ENCODE assay signal across 10 mouse cellular contexts in the genomic region with DNA sequence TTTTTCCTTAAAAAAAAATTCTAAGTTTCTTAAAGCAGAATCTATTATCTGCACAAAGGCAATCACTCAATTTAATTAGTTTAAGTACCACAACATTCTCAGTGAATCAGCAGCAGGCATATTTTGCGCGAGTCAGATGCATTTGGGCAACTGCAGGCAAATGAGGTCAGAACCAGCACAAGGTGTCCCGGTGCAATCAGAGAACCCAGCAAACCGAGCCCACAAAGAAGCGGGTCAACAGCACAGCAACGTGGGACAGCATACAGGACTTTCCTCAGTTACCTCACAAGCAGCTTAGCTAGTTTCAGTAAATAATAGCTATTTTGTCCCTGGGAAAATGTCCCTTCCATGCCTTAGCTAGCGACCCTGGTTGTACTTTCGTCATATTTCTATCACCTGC. TPM values are rescaled to one million over a fixed set of nuclear protein-coding genes. Genes with fewer than 3 reads are reported as not detected.
DNase-seq lines count a peak whose midpoint lies in the region; ATAC-seq and TF ChIP-seq lines count a peak whose summit lies in the region.
"Had no signal": no experiment of that assay in that cellular context is flagged by ENCODE, and none has a peak within 500 bp of the region (broad histone marks: within the 10 kb centered on the region; RNA-seq: fewer than 3 reads in every experiment).

No protein-coding gene starts in this region.

- intact Hi-C loops in heart, postnatal 36 days (cut with DNase I): loop anchor here (1.0 to 2.0 kb wide), 4 partner anchors 14 to 170 kb away; no protein-coding TSS in a partner anchor
- intact Hi-C loops in left cerebral cortex, postnatal 25 days (cut with DNase I): no loop called here

- H3K9ac ChIP-seq in lung, embryonic 16.5 days (ENCODE audit: low read length): peak overlapping the region; percentile 75
- H3K9ac ChIP-seq in heart, embryonic 14.5 days (ENCODE audit: low read length): peak overlapping the region; percentile 95

- no peaks in the 10 kb centered on the region for H3K27me3 ChIP-seq in lung, embryonic 16.5 days (ENCODE audit: control insufficient read depth, insufficient read depth, low read depth, low read length)
- H3K27me3 ChIP-seq in heart, embryonic 14.5 days (ENCODE audit: control insufficient read depth, insufficient read depth, low read length): no peaks in the 10 kb centered on the region
- H3K27me3 ChIP-seq in small intestine, adult 2 months (ENCODE audit: control insufficient read depth, insufficient read depth, low read length): no peaks in the 10 kb centered on the region; the same call in 1 of the 2 replicates

- H3K4me3 ChIP-seq in lung, embryonic 16.5 days (ENCODE audit: low read length): peak overlapping the region; percentile 56
- peak overlapping the region; percentile 58 to 64 for H3K4me3 ChIP-seq in heart, embryonic 14.5 days (ENCODE audit: control insufficient read depth in 1 of 2, insufficient read depth in 1 of 2, low read depth in 1 of 2, low read length in 2 of 2)
- H3K4me3 ChIP-seq in small intestine, adult 2 months (ENCODE audit: low read depth, low read length): peak overlapping the region; percentile 40

- no peak for ATAC-seq in lung, embryonic 16.5 days (ENCODE audit: low read depth)
- no peak for ATAC-seq in heart, embryonic 14.5 days (ENCODE audit: insufficient number of reproducible peaks, insufficient read depth, low FRiP score, low read depth)
- ATAC-seq: activated CD4-positive, CD25-positive, alpha-beta regulatory T cell, adult 4 months had no signal

- DNase-seq in heart, adult 11 months: peak; percentile 95
- no peak for DNase-seq in heart, postnatal 36 days
- DNase-seq in lung, postnatal 14 days: no peak
- DNase-seq in left cerebral cortex, postnatal 25 days (ENCODE audit: low spot score in 2 of 2): no peak
- DNase-seq in spleen, adult 18-20 months: no peak
- DNase-seq: thymus, adult 18-20 months had no signal

- peak overlapping the region; percentile 95 for H3K27ac ChIP-seq in lung, embryonic 16.5 days (ENCODE audit: low read length)
- H3K27ac ChIP-seq in heart, embryonic 14.5 days (replicated peaks in 1 of 2; ENCODE audit: control insufficient read depth in 1 of 2, insufficient read depth in 1 of 2, low read depth in 2 of 2, low read length in 2 of 2): peak overlapping the region; percentile 99
- H3K27ac ChIP-seq in small intestine, adult 2 months (ENCODE audit: insufficient read depth, low read depth, low read length): no peak overlapping the region

- peaks cover 30% of the 10 kb centered on the region for H3K4me1 ChIP-seq in lung, embryonic 16.5 days (replicated peaks; ENCODE audit: control insufficient read depth, insufficient read depth, low read length)
- peaks cover 9 to 37% of the 10 kb centered on the region in 2 experiments for H3K4me1 ChIP-seq in heart, embryonic 14.5 days (ENCODE audit: control insufficient read depth in 2 of 2, insufficient read depth in 2 of 2, low read length in 2 of 2)
- H3K4me1 ChIP-seq in small intestine, adult 2 months (ENCODE audit: control insufficient read depth, insufficient read depth, insufficient read length, low read length): no peaks in the 10 kb centered on the region

- H3K4me2 ChIP-seq in lung, embryonic 16.5 days (ENCODE audit: low read depth, low read length): peak overlapping the region; percentile 80
- H3K4me2 ChIP-seq in heart, embryonic 14.5 days (ENCODE audit: low read length): peak overlapping the region; percentile 67

- WGBS in lung, embryonic 16.5 days: 33% methylated on average over 8 of the region's 8 CpGs
- 9% methylated on average over 8 of the region's 8 CpGs for WGBS in heart, embryonic 14.5 days
- 50% methylated on average over 8 of the region's 8 CpGs for WGBS in small intestine, adult 2 months

- H3K36me3 ChIP-seq in lung, embryonic 16.5 days (ENCODE audit: control insufficient read depth, insufficient read depth, low read length): no peaks in the 10 kb centered on the region
- no peaks in the 10 kb centered on the region for H3K36me3 ChIP-seq in heart, embryonic 14.5 days (ENCODE audit: control insufficient read depth, insufficient read depth, low read length)
- no peaks in the 10 kb centered on the region for H3K36me3 ChIP-seq in small intestine, adult 2 months (ENCODE audit: control insufficient read depth, insufficient read depth, low read length)

- no peak for TF ChIP-seq POLR2A in small intestine, adult 2 months (IDR thresholded peaks at IDR 0.05; ENCODE audit: low read depth, low read length)

- TF ChIP-seq CTCF in small intestine, adult 2 months (IDR thresholded peaks at IDR 0.05; ENCODE audit: extremely low read depth, insufficient read length, insufficient replicate concordance, low read depth, low read length): no peak

- no peaks in the 10 kb centered on the region for H3K9me3 ChIP-seq in lung, embryonic 16.5 days (ENCODE audit: control insufficient read depth, low read length)
- H3K9me3 ChIP-seq in heart, embryonic 14.5 days (ENCODE audit: control insufficient read depth, low read length): no peaks in the 10 kb centered on the region

RNA-seq across cellular contexts. Expression of gene Filip1, which starts 35.9 kb away (rescaled TPM):
- 100 to 1,000 TPM; 121 to 141 TPM for total RNA-seq in heart, postnatal 36 days (2021)
- polyA plus RNA-seq in lung, embryonic 16.5 days (2015; fragmentation: Nextera tagmentation; extraction: Ambion mirVana): 12.4 and 14.2 TPM in 2 replicates
- 33.9 and 39.3 TPM in 2 replicates for polyA plus RNA-seq in heart, embryonic 14.5 days (2014; fragmentation: Nextera tagmentation; extraction: Ambion mirVana)
- 1.3 and 1.7 TPM in 2 replicates for polyA plus RNA-seq in small intestine, adult 2 months (2012; rRNA removed)
- 10 to 100 TPM; 15.2 to 22.7 TPM for total RNA-seq in left cerebral cortex, postnatal 25 days (2021)
